11 mouse cellular contexts compared by ENCODE assay signal in genomic region chr8:70467229-70467725, GRCm38 (mm10). TPM values are rescaled to one million over a fixed set of nuclear protein-coding genes. Genes with fewer than 3 reads are reported as not detected.
DNase-seq lines count a peak whose midpoint lies in the region; ATAC-seq and TF ChIP-seq lines count a peak whose summit lies in the region.
"Had no signal": no experiment of that assay in that cellular context is flagged by ENCODE, and none has a peak within 500 bp of the region (broad histone marks: within the 10 kb centered on the region; RNA-seq: fewer than 3 reads in every experiment).

No protein-coding gene starts in this region.

- 55% methylated on average over 5 of the region's 5 CpGs for WGBS in kidney, postnatal 0 days
- 62% methylated on average over 5 of the region's 5 CpGs for WGBS in embryonic facial prominence, embryonic 13.5 days
- WGBS in heart, embryonic 11.5 days (ENCODE audit: insufficient replicate concordance) = 71% methylated on average over 5 of the region's 5 CpGs
- WGBS in liver, embryonic 15.5 days (ENCODE audit: insufficient replicate concordance) = 77% methylated on average over 5 of the region's 5 CpGs

- H3K27ac ChIP-seq in kidney, postnatal 0 days = no peak overlapping the region
- H3K27ac ChIP-seq in embryonic facial prominence, embryonic 13.5 days = no peak overlapping the region; the same call in 1 of the 2 replicates
- no peak overlapping the region for H3K27ac ChIP-seq in heart, embryonic 11.5 days (ENCODE audit: low read depth, low read length)
- no peak overlapping the region for H3K27ac ChIP-seq in liver, embryonic 15.5 days (replicated peaks)
- H3K27ac ChIP-seq: hindbrain, embryonic 15.5 days had no signal

- DNase-seq in kidney, postnatal 0 days (ENCODE audit: low spot score) = no peak
- DNase-seq in kidney, adult 8-10 months = no peak
- DNase-seq in thymus, adult 18-20 months = no peak
- DNase-seq: lung, embryonic 14.5 days had no signal

- H3K4me3 ChIP-seq in kidney, postnatal 0 days (replicated peaks; ENCODE audit: low read depth, low read length) = no peak overlapping the region
- no peak overlapping the region for H3K4me3 ChIP-seq in embryonic facial prominence, embryonic 13.5 days
- no peak overlapping the region for H3K4me3 ChIP-seq in heart, embryonic 11.5 days (ENCODE audit: low read depth, low read length)
- no peak overlapping the region for H3K4me3 ChIP-seq in liver, embryonic 15.5 days (replicated peaks)
- H3K4me3 ChIP-seq: hindbrain, embryonic 15.5 days had no signal

- H3K9ac ChIP-seq in kidney, postnatal 0 days (ENCODE audit: low read depth, low read length) = no peak overlapping the region
- 0 out of 2 replicates have a peak overlapping the region, but pooled peaks have one; percentile 36 for H3K9ac ChIP-seq in embryonic facial prominence, embryonic 13.5 days
- H3K9ac ChIP-seq in heart, embryonic 11.5 days (ENCODE audit: low read depth, low read length) = 0 out of 2 replicates have a peak overlapping the region, but pooled peaks have one; percentile 0
- no peak overlapping the region for H3K9ac ChIP-seq in liver, embryonic 15.5 days
- H3K9ac ChIP-seq: hindbrain, embryonic 15.5 days; lung, embryonic 14.5 days had no signal

- no peak overlapping the region for H3K4me2 ChIP-seq in kidney, postnatal 0 days (ENCODE audit: low read length)
- no peak overlapping the region for H3K4me2 ChIP-seq in embryonic facial prominence, embryonic 13.5 days
- H3K4me2 ChIP-seq in heart, embryonic 11.5 days = no peak overlapping the region
- H3K4me2 ChIP-seq in liver, embryonic 15.5 days = no peak overlapping the region
- H3K4me2 ChIP-seq: hindbrain, embryonic 15.5 days; lung, embryonic 14.5 days had no signal

- H3K27me3 ChIP-seq in kidney, postnatal 0 days (ENCODE audit: insufficient read depth, low read length) = no peaks in the 10 kb centered on the region
- no peaks in the 10 kb centered on the region for H3K27me3 ChIP-seq in embryonic facial prominence, embryonic 13.5 days
- no peaks in the 10 kb centered on the region for H3K27me3 ChIP-seq in heart, embryonic 11.5 days (ENCODE audit: control insufficient read depth, insufficient read depth, low read length)
- H3K27me3 ChIP-seq in liver, embryonic 15.5 days = no peaks in the 10 kb centered on the region
- H3K27me3 ChIP-seq: hindbrain, embryonic 15.5 days had no signal

- H3K9me3 ChIP-seq in kidney, postnatal 0 days (replicated peaks; ENCODE audit: low read length) = no peaks in the 10 kb centered on the region
- H3K9me3 ChIP-seq in embryonic facial prominence, embryonic 13.5 days = no peaks in the 10 kb centered on the region
- no peaks in the 10 kb centered on the region for H3K9me3 ChIP-seq in heart, embryonic 11.5 days (replicated peaks; ENCODE audit: control insufficient read depth, low read length)
- H3K9me3 ChIP-seq in liver, embryonic 15.5 days (replicated peaks) = no peaks in the 10 kb centered on the region
- H3K9me3 ChIP-seq: hindbrain, embryonic 15.5 days had no signal

- 0 out of 2 replicates have a peak, but pooled peaks cover 2% of the 10 kb centered on the region for H3K36me3 ChIP-seq in kidney, postnatal 0 days (ENCODE audit: insufficient read depth, low read length)
- H3K36me3 ChIP-seq in embryonic facial prominence, embryonic 13.5 days = peaks cover 29% of the 10 kb centered on the region
- no peaks in the 10 kb centered on the region for H3K36me3 ChIP-seq in heart, embryonic 11.5 days (ENCODE audit: control insufficient read depth, insufficient read depth, low read length)
- H3K36me3 ChIP-seq in liver, embryonic 15.5 days (replicated peaks) = no peaks in the 10 kb centered on the region; the same call in 1 of the 2 replicates
- H3K36me3 ChIP-seq: hindbrain, embryonic 15.5 days had no signal

- peaks cover 8% of the 10 kb centered on the region; the same call in 1 of the 2 replicates for H3K4me1 ChIP-seq in kidney, postnatal 0 days (replicated peaks; ENCODE audit: insufficient read depth, low read length)
- H3K4me1 ChIP-seq in embryonic facial prominence, embryonic 13.5 days = peaks cover 21% of the 10 kb centered on the region
- H3K4me1 ChIP-seq in heart, embryonic 11.5 days (ENCODE audit: control insufficient read depth, insufficient read depth, low read length) = peaks cover 42% of the 10 kb centered on the region
- H3K4me1 ChIP-seq in liver, embryonic 15.5 days (replicated peaks) = peaks cover 44% of the 10 kb centered on the region

- TF ChIP-seq CTCF in kidney, postnatal 0 days (IDR thresholded peaks at IDR 0.05; ENCODE audit: low read depth) = no peak

- 0 out of 2 replicates have a peak, but pooled peaks have one; percentile 9 for ATAC-seq in kidney, postnatal 0 days (replicated peaks; ENCODE audit: low FRiP score, low read depth)
- ATAC-seq in embryonic facial prominence, embryonic 13.5 days (ENCODE audit: insufficient number of reproducible peaks, insufficient read depth, low FRiP score, low TSS enrichment, low read depth) = no peak
- no peak for ATAC-seq in heart, embryonic 11.5 days (replicated peaks; ENCODE audit: insufficient number of reproducible peaks, low FRiP score, low TSS enrichment)
- peak; percentile 45 for ATAC-seq in liver, embryonic 15.5 days (ENCODE audit: insufficient read depth)
- no peak for ATAC-seq in megakaryocyte, adult 5-6 weeks (ENCODE audit: poor library complexity, severe bottlenecking)
- ATAC-seq: activated CD4-positive, CD25-positive, alpha-beta regulatory T cell, adult 4 months; midbrain, embryonic 16.5 days had no signal

RNA-seq across cellular contexts. Expression of gene Klhl26, which starts 9.5 kb away (rescaled TPM):
- polyA plus RNA-seq in kidney, postnatal 0 days (2015; fragmentation: Nextera tagmentation; extraction: Ambion mirVana) = 19.1 and 19.5 TPM in 2 replicates
- 28.2 and 30.8 TPM in 2 replicates for polyA plus RNA-seq in embryonic facial prominence, embryonic 13.5 days (2015; fragmentation: Nextera tagmentation; extraction: Ambion mirVana)
- polyA plus RNA-seq in heart, embryonic 11.5 days (2014; fragmentation: Nextera tagmentation; extraction: Ambion mirVana) = 9.2 and 10.1 TPM in 2 replicates
- polyA plus RNA-seq in liver, embryonic 15.5 days (2015; fragmentation: Nextera tagmentation; extraction: Ambion mirVana) = 6.4 and 6.7 TPM in 2 replicates
- 1.6 and 2.4 TPM in 2 replicates for total RNA-seq in megakaryocyte, adult 5-6 weeks (2015)
- 3.6 and 5.4 TPM in 2 replicates for total RNA-seq in megakaryocyte, adult 5-6 weeks (2017)

RNA-seq across cellular contexts. Expression of gene Tmem59l, which starts 19.9 kb away (rescaled TPM):
- 3.0 and 3.5 TPM in 2 replicates for polyA plus RNA-seq in kidney, postnatal 0 days (2015; fragmentation: Nextera tagmentation; extraction: Ambion mirVana)
- 32.3 and 34.8 TPM in 2 replicates for polyA plus RNA-seq in embryonic facial prominence, embryonic 13.5 days (2015; fragmentation: Nextera tagmentation; extraction: Ambion mirVana)
- polyA plus RNA-seq in heart, embryonic 11.5 days (2014; fragmentation: Nextera tagmentation; extraction: Ambion mirVana) = 0.44 and 0.86 TPM in 2 replicates
- not detected in 2 replicates for polyA plus RNA-seq in liver, embryonic 15.5 days (2015; fragmentation: Nextera tagmentation; extraction: Ambion mirVana)
- total RNA-seq in megakaryocyte, adult 5-6 weeks (2015) = not detected in 2 replicates
- total RNA-seq in megakaryocyte, adult 5-6 weeks (2017) = not detected in 2 replicates

RNA-seq across cellular contexts. Expression of gene Crlf1, which starts 25.7 kb away (rescaled TPM):
- 31.3 and 33.7 TPM in 2 replicates for polyA plus RNA-seq in kidney, postnatal 0 days (2015; fragmentation: Nextera tagmentation; extraction: Ambion mirVana)
- 152 and 159 TPM in 2 replicates for polyA plus RNA-seq in embryonic facial prominence, embryonic 13.5 days (2015; fragmentation: Nextera tagmentation; extraction: Ambion mirVana)
- polyA plus RNA-seq in heart, embryonic 11.5 days (2014; fragmentation: Nextera tagmentation; extraction: Ambion mirVana) = 0.80 and 3.8 TPM in 2 replicates
- 0.97 and 1.7 TPM in 2 replicates for polyA plus RNA-seq in liver, embryonic 15.5 days (2015; fragmentation: Nextera tagmentation; extraction: Ambion mirVana)
- not detected in 2 replicates for total RNA-seq in megakaryocyte, adult 5-6 weeks (2015)
- total RNA-seq in megakaryocyte, adult 5-6 weeks (2017) = not detected in 2 replicates
- polyA plus RNA-seq: activated CD4-positive, CD25-positive, alpha-beta regulatory T cell, adult 4 months had no signal

RNA-seq across cellular contexts. Expression of gene Crtc1, which starts 27.9 kb away (rescaled TPM):
- 13.6 and 14.6 TPM in 2 replicates for polyA plus RNA-seq in kidney, postnatal 0 days (2015; fragmentation: Nextera tagmentation; extraction: Ambion mirVana)
- polyA plus RNA-seq in embryonic facial prominence, embryonic 13.5 days (2015; fragmentation: Nextera tagmentation; extraction: Ambion mirVana) = 26.6 and 28.1 TPM in 2 replicates
- polyA plus RNA-seq in heart, embryonic 11.5 days (2014; fragmentation: Nextera tagmentation; extraction: Ambion mirVana) = 11.6 and 13.5 TPM in 2 replicates
- polyA plus RNA-seq in liver, embryonic 15.5 days (2015; fragmentation: Nextera tagmentation; extraction: Ambion mirVana) = 4.2 and 4.3 TPM in 2 replicates
- total RNA-seq in megakaryocyte, adult 5-6 weeks (2015) = 2.7 and 3.9 TPM in 2 replicates
- 2.2 TPM in 2 replicates for total RNA-seq in megakaryocyte, adult 5-6 weeks (2017)

RNA-seq across cellular contexts. Expression of gene Rex1bd, which starts 39.3 kb away (rescaled TPM):
- polyA plus RNA-seq in kidney, postnatal 0 days (2015; fragmentation: Nextera tagmentation; extraction: Ambion mirVana) = 140 TPM in 2 replicates
- polyA plus RNA-seq in embryonic facial prominence, embryonic 13.5 days (2015; fragmentation: Nextera tagmentation; extraction: Ambion mirVana) = 169 and 178 TPM in 2 replicates
- polyA plus RNA-seq in heart, embryonic 11.5 days (2014; fragmentation: Nextera tagmentation; extraction: Ambion mirVana) = 109 and 124 TPM in 2 replicates
- 58.0 and 60.5 TPM in 2 replicates for polyA plus RNA-seq in liver, embryonic 15.5 days (2015; fragmentation: Nextera tagmentation; extraction: Ambion mirVana)
- 40.4 and 47.5 TPM in 2 replicates for total RNA-seq in megakaryocyte, adult 5-6 weeks (2015)
- 37.3 and 43.7 TPM in 2 replicates for total RNA-seq in megakaryocyte, adult 5-6 weeks (2017)

Comparison
In these comparisons a context has a peak if more than half of its experiments do, and no peak if none do; other contexts are left out.
1. ATAC-seq: peak in kidney, postnatal 0 days (single experiment) and liver, embryonic 15.5 days (single experiment); none in embryonic facial prominence, embryonic 13.5 days (single experiment), heart, embryonic 11.5 days (single experiment) and megakaryocyte, adult 5-6 weeks (single experiment).
2. H3K9ac ChIP-seq: peak in embryonic facial prominence, embryonic 13.5 days (single experiment) and heart, embryonic 11.5 days (single experiment); none in kidney, postnatal 0 days (single experiment) and liver, embryonic 15.5 days (single experiment).